Mouse (Mus musculus) layer of hippocampus, postnatal 14 days (tissue): ENCODE data around the gene Gm8050. TPM values are rescaled to one million over a fixed set of nuclear protein-coding genes. Genes with fewer than 3 reads are reported as not detected.
"Not testable (repeated sequence)": the region's sequence is repeated elsewhere in the genome, so short reads cannot be mapped to it uniquely, and the experiment has no call there.

Experiments used
- DNase-seq, 2 experiments: peaks; one replicate each; pipeline ENCODE4 v3.0.0; 2021 to 2022; ENCODE audit warnings: low spot score in 2 of 2, mixed read lengths in 1 of 2
- long read RNA-seq, 2 experiments: library from polyadenylated mRNA; stranded (forward); transcript quantifications; one replicate each; pipeline ENCODE4 v2.0.0; 2021
- total RNA-seq, 2 experiments: library from RNA; stranded (reverse); gene quantifications; 2 replicates each; pipeline ENCODE4 v1.2.3; 2021

Gm8050 gene
- not detected for total RNA-seq
- long read RNA-seq, experiment 1, result 0 reads
- long read RNA-seq, experiment 2, result 0 reads

DNA sequence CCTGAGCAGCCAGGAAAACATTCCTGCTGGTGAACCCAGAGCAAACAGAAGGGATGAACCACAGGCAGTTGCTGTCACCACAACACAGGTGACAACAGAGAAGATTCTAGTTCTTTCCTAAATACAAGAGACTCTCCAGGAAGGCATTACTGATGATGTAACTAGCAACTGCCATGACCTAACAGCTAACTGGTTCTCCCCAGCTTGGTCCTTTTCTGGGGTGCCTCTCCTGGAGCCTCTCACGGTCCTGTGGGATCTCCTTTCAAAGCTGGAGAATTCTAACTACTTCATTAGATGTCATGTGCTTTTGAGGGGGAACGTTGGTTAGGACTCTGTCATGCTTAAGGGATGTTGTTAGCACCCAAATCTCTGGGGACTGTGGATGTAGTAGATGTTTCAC, at the start of gene Gm8050:
Gene Gm8050, minus strand, starts transcription at position 101 of the 400 bp plus-strand sequence.
- DNase-seq, result not testable (repeated sequence)

DNA sequence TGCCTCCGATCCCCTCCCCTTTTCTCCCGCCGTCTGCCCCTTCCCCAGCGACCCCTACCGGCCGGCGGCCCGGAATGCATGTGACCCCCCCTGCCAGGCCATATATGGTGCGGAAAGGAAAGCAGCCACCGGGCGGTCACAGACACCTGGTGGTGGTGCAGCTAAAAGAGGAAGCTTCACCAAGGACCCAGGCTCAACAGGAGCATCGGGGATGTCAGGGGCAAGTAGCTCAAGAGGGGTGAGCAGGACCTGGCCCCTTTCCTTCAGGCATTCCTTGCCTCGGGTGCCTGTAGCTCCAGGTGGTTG, 37.1 kb upstream of the Gm8050 start:
- not testable (repeated sequence) for DNase-seq

DNA sequence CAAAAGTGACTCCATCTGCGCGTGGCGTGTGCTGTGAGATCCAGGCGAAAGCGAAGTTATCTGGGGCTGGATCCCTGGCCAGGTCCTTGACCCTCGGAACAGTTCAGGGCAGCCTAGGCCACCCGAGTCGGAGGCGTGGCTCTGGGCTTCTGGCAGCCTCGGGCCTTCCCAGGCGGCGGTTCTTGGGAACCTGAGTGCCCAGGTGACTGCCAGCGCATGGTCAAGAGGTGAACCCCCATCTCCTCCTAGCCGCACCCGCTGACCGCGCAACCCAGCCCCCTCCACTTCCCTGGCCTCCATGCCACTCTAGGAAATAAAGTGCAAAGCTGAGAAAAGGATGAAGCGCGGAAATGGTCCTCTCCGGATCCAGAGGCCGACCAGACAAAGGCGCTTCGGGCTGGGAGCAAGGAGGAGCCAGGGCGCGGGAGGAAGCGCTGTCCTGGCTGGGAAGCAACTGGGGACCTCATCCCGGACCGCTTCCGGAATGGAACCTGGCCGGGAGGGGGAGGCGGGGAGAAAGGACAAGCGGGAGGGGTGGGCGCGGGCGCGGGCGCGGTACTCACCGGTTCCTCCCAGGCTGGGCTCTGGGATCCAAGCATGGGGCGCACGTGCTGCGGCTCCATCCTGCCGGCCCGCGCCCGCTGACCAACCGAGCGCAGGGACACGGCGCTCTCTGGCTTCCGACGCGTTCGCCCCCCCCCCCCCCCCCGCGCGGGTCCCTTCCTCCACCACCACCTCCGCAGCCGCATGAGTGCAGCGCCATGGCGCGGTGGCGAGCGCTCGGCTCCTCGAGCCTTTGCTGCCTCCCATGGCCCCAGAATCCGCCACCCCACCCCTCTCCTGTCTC, 36.6 kb upstream of the Gm8050 start:
- peak in 1 of 2 experiments; percentile 3 for DNase-seq

DNA sequence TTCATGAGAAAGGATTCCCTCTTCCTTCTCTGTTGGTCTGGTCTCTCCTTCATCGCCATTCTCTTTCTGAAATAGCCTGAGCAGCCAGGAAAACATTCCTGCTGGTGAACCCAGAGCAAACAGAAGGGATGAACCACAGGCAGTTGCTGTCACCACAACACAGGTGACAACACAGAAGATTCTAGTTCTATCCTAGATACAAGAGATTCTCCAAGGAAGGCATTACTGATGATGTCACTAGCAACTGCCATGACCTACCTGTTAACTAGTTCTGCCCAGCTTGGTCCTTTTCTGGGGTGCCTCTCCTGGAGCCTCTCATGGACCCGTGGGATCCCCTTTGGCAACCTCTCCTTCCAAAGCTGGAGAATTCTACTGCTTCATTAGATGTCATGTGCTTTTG, 22.2 kb upstream of the Gm8050 start, which contains the start of gene Gm3636:
Gene Gm3636, minus strand, starts transcription at position 101 of the 400 bp plus-strand sequence.
- DNase-seq, result not testable (repeated sequence)

DNA sequence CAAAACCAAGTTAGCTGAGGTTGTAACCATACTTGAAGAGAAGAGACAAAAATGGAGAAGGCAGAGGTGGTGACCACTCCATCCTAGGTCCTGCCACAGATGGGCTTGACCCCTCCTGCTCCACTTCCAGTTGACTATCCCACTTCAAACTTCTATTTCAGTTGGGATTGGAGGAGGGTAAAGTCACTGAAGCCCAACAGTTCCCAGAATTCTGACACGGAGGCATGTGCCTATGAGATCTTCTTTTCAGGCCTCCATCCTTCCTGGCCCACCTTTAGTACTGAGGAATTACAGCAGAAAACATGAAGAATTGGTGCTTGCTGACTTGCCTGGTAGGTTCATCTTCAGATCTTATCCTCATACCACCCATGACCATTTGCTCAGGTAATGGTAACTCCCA, 36.0 kb downstream of the Gm8050 start, which contains the start of gene Gm10251:
Gene Gm10251, minus strand, starts transcription at position 101 of the 400 bp plus-strand sequence.
- not testable (repeated sequence) for DNase-seq

Other genes starting within 250 kb of the Gm8050 start
- not detected for gene Gm8356, start 183.0 kb downstream of the Gm8050 start, total RNA-seq
- 1 to 10 TPM; 2.3 TPM for gene Gm3629, start 129.6 kb downstream of the Gm8050 start, total RNA-seq
- not detected for gene Gm3460, start 97.8 kb downstream of the Gm8050 start, total RNA-seq
- under 1 TPM in 1 of 2 experiments, not detected in 1; 0.30 TPM for gene Gm10251, start 36.1 kb downstream of the Gm8050 start, total RNA-seq
- 1 to 10 TPM; 3.1 to 4.3 TPM for gene Gm3636, start 22.1 kb upstream of the Gm8050 start, total RNA-seq
- gene Gm8362, start 54.2 kb upstream of the Gm8050 start, total RNA-seq, result not detected
- gene Gm3642, start 120.1 kb upstream of the Gm8050 start, total RNA-seq, result not detected
- 1 to 10 TPM; 1.8 to 1.9 TPM for gene Gm3667, start 169.7 kb upstream of the Gm8050 start, total RNA-seq